Mouse (Mus musculus) lung, adult 2 months (tissue): ENCODE data around the gene Gm13283.

Source experiments
- CTCF ChIP-seq: fragments of 200-500 bp; IDR thresholded peaks from 2 replicates; pipeline ENCODE4 v1.5.1; 2011; ENCODE audit warnings: mild to moderate bottlenecking, low read length, control low read depth; ENCODE audit not compliant: insufficient read depth
- POLR2A ChIP-seq: fragments of 200-500 bp; IDR thresholded peaks from 2 replicates; pipeline ENCODE4 v1.6.1; 2011; ENCODE audit warnings: low read depth, mild to moderate bottlenecking, control low read depth, low read length, borderline replicate concordance; ENCODE audit errors: extremely low read depth

DNA sequence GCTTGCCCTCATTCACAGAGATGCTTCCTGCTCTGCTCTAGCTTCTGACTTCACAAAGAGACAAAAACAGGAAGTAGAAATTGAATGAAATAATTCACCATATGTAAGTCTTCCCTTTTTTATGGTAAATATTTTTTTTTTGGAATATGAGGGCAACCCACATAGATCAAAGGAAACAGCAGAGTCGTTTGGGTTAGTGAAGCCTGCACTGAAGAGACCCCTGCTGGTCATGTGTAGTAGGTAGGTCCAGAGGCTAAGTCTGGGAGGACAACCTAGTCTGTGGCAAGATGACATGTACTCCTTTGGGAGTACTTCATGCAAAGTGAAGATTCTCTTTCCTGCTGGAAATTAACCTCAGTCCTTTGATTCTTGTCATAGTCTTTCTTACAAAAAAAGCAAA is 32.6 kb upstream of the Gm13283 start:
- TF ChIP-seq POLR2A (no peak), CTCF (peak; percentile 65)
